Mouse (Mus musculus) neural tube, embryonic 15.5 days (tissue): Measurements from ENCODE around the gene Mdn1. TPM values are rescaled to one million over a fixed set of nuclear protein-coding genes. Genes with fewer than 3 reads are reported as not detected.
A peak's percentile ranks its signal among the peaks of the same experiment; 100 is the strongest.

ENCODE experiments used
- ATAC-seq: fragments of 200-750 bp; cut with Nextera tagmentation; 2 replicates; pipeline ENCODE4 v1.8.0; 2017; ENCODE audit warnings: mild to moderate bottlenecking, moderate TSS enrichment, moderate library complexity; ENCODE audit not compliant: low FRiP score
- H3K27ac ChIP-seq: fragments of 300-500 bp; sonication (generic); replicated peaks from 2 replicates; pipeline ENCODE4 v1.5.1; 2015; ENCODE audit warnings: mild to moderate bottlenecking, inconsistent platforms
- H3K27me3 ChIP-seq: fragments of 300-500 bp; sonication (generic); replicated peaks from 2 replicates; pipeline ENCODE4 v1.6.1; 2015; ENCODE audit warnings: inconsistent platforms
- H3K36me3 ChIP-seq: fragments of 300-500 bp; sonication (generic); 2 replicates; pipeline ENCODE4 v1.6.1; 2015; ENCODE audit warnings: inconsistent platforms
- H3K4me1 ChIP-seq: fragments of 300-500 bp; sonication (generic); 2 replicates; pipeline ENCODE4 v1.6.1; 2015; ENCODE audit warnings: inconsistent platforms
- H3K4me2 ChIP-seq: fragments of 300-500 bp; sonication (generic); 2 replicates; pipeline ENCODE4 v1.6.1; 2015; ENCODE audit warnings: inconsistent platforms, mild to moderate bottlenecking, moderate library complexity
- H3K4me3 ChIP-seq: fragments of 300-500 bp; sonication (generic); replicated peaks from 2 replicates; pipeline ENCODE4 v1.5.1; 2015; ENCODE audit warnings: mild to moderate bottlenecking, inconsistent platforms
- H3K9ac ChIP-seq: fragments of 300-500 bp; sonication (generic); replicated peaks from 2 replicates; pipeline ENCODE4 v1.6.1; 2015; ENCODE audit warnings: mild to moderate bottlenecking, inconsistent platforms
- H3K9me3 ChIP-seq: fragments of 300-500 bp; sonication (generic); replicated peaks from 2 replicates; pipeline ENCODE4 v1.6.1; 2016; ENCODE audit warnings: inconsistent platforms
- WGBS: fragments of 180-500 bp; shearing (Covaris S2); methylation state at CpG from one replicate; pipeline ENCODE4 v1.1.7; 2015; ENCODE audit warnings: mixed read lengths; 5-methylcytosine and 5-hydroxymethylcytosine counted together
- polyA plus RNA-seq: library from polyadenylated mRNA; unstranded; fragments of >200 nt; fragmentation: Nextera tagmentation; extraction: Ambion mirVana; gene quantifications from 2 replicates; pipeline ENCODE4 v1.2.1, GENCODE M21; 2015

The Mdn1 gene
- polyA plus RNA-seq = 17.1 and 18.3 TPM in 2 replicates

DNA sequence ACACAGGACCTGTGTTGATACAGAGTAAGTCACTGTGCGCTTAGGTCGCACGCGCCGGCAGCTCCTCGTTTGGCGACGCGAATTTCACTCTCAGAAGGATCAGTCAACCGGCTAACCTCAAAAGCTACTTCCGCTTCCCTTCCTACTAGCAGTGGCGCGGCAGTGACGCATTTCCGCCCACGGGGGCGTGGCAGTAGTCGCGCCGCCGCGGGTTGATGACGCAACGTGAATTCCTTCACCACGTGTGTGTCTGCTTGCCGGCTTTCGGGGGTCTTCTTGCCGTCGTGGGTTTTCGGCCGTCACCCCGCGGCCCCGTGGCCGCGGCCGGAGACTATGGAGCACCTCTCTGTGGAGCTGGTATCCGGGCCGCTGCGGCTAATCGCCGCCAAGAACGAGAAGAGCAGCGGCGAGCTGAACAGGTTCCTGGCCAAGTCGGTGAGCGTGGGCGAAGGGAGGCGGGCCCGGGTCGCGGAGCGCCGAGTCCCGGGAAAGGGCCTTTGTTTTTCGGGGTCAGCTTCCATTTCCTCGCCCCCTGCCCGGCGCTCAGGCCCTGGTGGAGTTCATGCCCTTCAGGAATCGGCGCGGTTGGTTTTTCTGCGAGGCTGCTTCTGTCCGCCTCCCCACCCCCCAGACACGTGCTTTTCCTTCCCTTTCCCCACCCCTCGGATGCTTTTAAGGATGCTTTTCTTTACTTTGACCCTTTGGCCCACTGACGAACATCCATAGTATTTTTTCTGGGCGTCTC, at the start of gene Mdn1:
TSS of gene Mdn1 (plus strand) at position 202 of the 745 bp plus-strand sequence.
- Histone ChIP-seq H3K4me1 (peaks cover 23% of the 10 kb centered on the region), H3K9ac (peak within 1 kb of the TSS; percentile 57), H3K27ac (peak within 1 kb of the TSS; percentile 86), H3K27me3 (no peaks in the 10 kb centered on the region), H3K4me3 (peak within 1 kb of the TSS; percentile 83), H3K9me3 (no peaks in the 10 kb centered on the region), H3K36me3 (peaks cover 2% of the 10 kb centered on the region; the same call in 1 of the 2 replicates), H3K4me2 (peak within 1 kb of the TSS; percentile 66)
- WGBS = under 1% methylated on average over 68 of the region's 68 CpGs
- ATAC-seq = peak; percentile 96

DNA sequence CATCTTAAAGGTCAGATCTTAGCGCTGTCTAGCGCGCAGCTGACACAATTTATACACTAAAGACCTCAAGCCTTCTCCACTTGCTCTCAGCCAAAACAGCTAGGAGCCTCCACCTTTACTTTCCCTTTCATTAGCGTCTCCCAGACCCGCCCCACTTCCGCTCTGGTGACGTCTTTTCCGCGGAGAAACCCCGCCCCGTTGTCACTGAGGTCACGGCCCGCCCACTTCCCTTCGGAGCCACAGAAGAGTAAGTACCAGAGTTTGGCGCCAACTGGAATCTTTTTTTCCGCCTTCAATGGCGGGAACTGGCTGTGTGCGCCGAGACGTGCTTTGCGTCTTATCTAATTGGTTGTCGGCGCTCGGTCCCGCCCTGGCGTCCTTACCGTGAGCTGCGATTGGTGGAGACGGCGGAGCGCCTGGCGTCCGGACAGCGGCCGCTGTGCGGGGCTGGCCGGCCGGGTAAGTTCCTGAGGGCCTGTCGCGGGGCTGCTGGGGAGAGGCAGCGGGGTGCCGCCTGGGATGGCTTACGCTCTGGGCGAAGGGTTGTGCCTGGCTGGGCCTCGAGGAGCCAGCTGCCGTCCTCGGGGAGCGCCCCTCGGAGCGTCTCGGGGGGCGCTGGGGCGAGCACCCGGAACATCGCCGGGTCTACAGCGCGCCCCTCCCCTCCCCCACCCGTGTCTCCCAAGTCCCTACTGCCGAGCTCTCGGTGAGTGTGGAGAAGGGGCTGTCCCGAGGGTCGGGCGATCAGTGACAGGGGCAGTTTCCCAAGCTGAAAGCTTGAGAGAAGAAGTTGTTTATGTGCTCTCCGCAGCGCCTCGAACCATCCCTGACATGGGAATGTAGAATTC, 41.7 kb upstream of the Mdn1 start, which contains the start of gene Casp8ap2:
TSS of gene Casp8ap2 (plus strand) at position 418 of the 848 bp plus-strand sequence.
- H3K36me3 ChIP-seq = no peaks in the 10 kb centered on the region
- no peaks in the 10 kb centered on the region for H3K27me3 ChIP-seq
- no peaks in the 10 kb centered on the region for H3K9me3 ChIP-seq
- peak; percentile 98 for ATAC-seq
- peak within 1 kb of the TSS; percentile 89 for H3K27ac ChIP-seq
- H3K9ac ChIP-seq = peak within 1 kb of the TSS; percentile 66
- peak within 1 kb of the TSS; percentile 79 for H3K4me2 ChIP-seq
- peak within 1 kb of the TSS; percentile 76 for H3K4me3 ChIP-seq
- under 1% methylated on average over 66 of the region's 67 CpGs for WGBS
- peaks cover 20% of the 10 kb centered on the region for H3K4me1 ChIP-seq

- H3K4me3 ChIP-seq = no peak overlapping the region
These were observed 35.3 kb upstream of the Mdn1 start for GRCm38 (mm10) chr4:32621637-32622036.

DNA sequence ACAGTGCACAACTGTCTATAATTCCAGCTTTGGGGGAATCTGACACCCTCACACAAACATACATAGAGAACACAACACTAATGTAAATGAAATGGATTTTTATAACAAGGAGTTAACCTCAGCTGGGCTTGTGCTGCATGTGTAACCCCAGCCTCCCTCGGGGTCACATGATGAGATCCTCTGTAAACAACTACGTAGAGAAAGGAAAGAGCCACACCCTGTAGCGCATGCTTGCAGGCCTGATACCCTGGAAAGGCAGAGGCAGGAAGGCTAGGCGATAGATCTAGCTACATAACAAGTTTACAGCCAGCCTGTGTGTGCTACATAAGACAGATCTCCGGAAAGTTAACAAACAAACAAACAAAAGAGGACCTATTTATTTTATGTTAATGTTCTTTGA, 5.2 kb upstream of the Mdn1 start:
- Histone ChIP-seq H3K4me1 (peaks cover 6% of the 10 kb centered on the region), H3K4me2 (no peak overlapping the region), H3K27me3 (no peaks in the 10 kb centered on the region), H3K9ac (no peak overlapping the region), H3K36me3 (peaks cover 28% of the 10 kb centered on the region), H3K27ac (no peak overlapping the region), H3K4me3 (no peak overlapping the region), H3K9me3 (no peaks in the 10 kb centered on the region)
- no peak for ATAC-seq
- 90% methylated on average over 5 of the region's 5 CpGs for WGBS

More at GRCm38 (mm10) chr4:32621637-32622036, 35.3 kb upstream of the Mdn1 start:
- H3K27ac ChIP-seq = no peak overlapping the region
- no peak for ATAC-seq
- no peaks in the 10 kb centered on the region for H3K27me3 ChIP-seq
- H3K4me1 ChIP-seq = peaks cover 10% of the 10 kb centered on the region
- H3K4me2 ChIP-seq = no peak overlapping the region
- no peaks in the 10 kb centered on the region for H3K36me3 ChIP-seq
- no peaks in the 10 kb centered on the region for H3K9me3 ChIP-seq
- H3K9ac ChIP-seq = no peak overlapping the region

- Histone ChIP-seq H3K27ac (peak overlapping the region; percentile 86), H3K36me3 (peaks cover 6% of the 10 kb centered on the region), H3K4me1 (peaks cover 23% of the 10 kb centered on the region), H3K27me3 (no peaks in the 10 kb centered on the region), H3K9me3 (no peaks in the 10 kb centered on the region), H3K4me2 (peak overlapping the region; percentile 66), H3K4me3 (peak overlapping the region; percentile 83), H3K9ac (peak overlapping the region; percentile 42)
- WGBS = 52% methylated on average over 11 of the region's 11 CpGs
- ATAC-seq = peak; percentile 60
These were observed 594 bp upstream of the Mdn1 start for GRCm38 (mm10) chr4:32656146-32656904.

DNA sequence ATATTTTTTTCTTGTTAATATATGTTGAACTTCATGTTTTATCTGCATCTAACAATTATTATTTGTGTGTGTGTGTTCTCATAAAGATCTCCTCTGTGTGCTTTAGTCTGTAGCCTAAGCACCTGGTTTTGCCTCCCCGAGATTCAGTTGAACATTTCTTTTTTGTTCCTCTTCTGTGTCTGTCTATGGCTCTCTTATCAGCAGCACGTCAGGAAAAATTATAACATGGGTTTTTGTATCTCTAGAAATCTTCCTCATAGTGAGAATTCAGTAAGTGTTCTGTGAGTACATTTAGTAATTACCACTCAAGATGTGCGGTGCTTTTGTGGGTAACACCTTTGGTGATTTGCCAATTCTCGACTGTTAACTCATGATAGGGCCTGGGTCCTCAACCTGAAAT, 8.9 kb downstream of the Mdn1 start:
- H3K9me3 ChIP-seq = no peaks in the 10 kb centered on the region
- ATAC-seq = no peak
- no peak overlapping the region for H3K4me3 ChIP-seq
- H3K36me3 ChIP-seq = peaks cover 59% of the 10 kb centered on the region
- H3K9ac ChIP-seq = no peak overlapping the region
- no peaks in the 10 kb centered on the region for H3K4me1 ChIP-seq
- no peak overlapping the region for H3K4me2 ChIP-seq
- no peak overlapping the region for H3K27ac ChIP-seq
- H3K27me3 ChIP-seq = no peaks in the 10 kb centered on the region
- WGBS = 93% methylated on average over 4 of the region's 4 CpGs

- Histone ChIP-seq H3K27ac (no peak overlapping the region), H3K4me2 (no peak overlapping the region), H3K36me3 (peaks cover 74% of the 10 kb centered on the region), H3K4me3 (no peak overlapping the region), H3K9me3 (no peaks in the 10 kb centered on the region), H3K27me3 (no peaks in the 10 kb centered on the region), H3K4me1 (no peaks in the 10 kb centered on the region), H3K9ac (no peak overlapping the region)
- ATAC-seq = no peak
- 92% methylated on average over 1 of the region's 1 CpGs for WGBS
These were observed 11.4 kb downstream of the Mdn1 start for GRCm38 (mm10) chr4:32668291-32668690.

DNA sequence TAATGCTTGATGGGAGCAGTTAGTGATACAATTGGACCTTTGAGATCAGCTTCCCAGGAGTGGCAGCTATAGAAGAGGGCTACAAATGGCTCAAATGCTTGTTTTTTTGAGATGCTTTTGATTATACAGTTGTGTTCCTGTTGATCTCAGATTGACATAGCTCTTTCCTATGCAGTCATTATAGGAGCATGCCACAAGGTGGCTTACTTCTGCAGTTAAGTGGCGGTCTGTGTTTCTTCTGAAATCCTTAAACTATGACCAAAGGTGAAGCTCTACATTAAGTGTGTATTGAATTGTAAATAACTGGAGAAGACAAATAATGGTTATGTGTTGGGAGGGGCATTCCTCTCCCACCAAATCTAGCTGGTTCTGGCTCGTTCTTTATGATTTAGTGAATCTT, 12.9 kb downstream of the Mdn1 start:
- no peak overlapping the region for H3K4me3 ChIP-seq
- H3K36me3 ChIP-seq = peaks cover 76% of the 10 kb centered on the region
- H3K4me1 ChIP-seq = no peaks in the 10 kb centered on the region
- no peaks in the 10 kb centered on the region for H3K27me3 ChIP-seq
- 85% methylated on average over 2 of the region's 2 CpGs for WGBS
- no peaks in the 10 kb centered on the region for H3K9me3 ChIP-seq
- no peak overlapping the region for H3K27ac ChIP-seq
- H3K4me2 ChIP-seq = no peak overlapping the region
- ATAC-seq = no peak
- H3K9ac ChIP-seq = no peak overlapping the region

DNA sequence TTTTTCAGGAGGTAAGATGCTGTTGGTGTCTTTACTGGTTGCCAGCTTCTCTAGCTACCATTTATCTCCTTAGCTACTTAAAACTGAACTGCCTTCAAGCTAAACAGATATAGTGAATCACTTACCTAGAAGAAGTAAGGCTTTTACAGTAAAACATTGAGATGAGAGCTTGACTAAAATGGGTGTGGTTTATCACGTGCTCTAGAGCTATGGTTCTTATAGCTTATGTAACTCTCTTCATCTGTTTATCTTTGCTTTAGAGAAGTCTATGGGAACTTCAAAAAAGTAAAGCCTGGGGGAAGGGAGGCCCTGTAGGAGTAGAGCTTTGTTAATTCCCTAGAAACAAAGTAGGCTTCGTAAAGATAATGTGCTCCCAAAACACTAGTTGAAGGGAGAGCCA, 17.1 kb downstream of the Mdn1 start:
- H3K4me3 ChIP-seq = no peak overlapping the region
- H3K4me2 ChIP-seq = no peak overlapping the region
- ATAC-seq = no peak
- H3K27ac ChIP-seq = no peak overlapping the region
- 93% methylated on average over 2 of the region's 2 CpGs for WGBS
- H3K4me1 ChIP-seq = no peaks in the 10 kb centered on the region
- no peak overlapping the region for H3K9ac ChIP-seq
- H3K27me3 ChIP-seq = no peaks in the 10 kb centered on the region
- H3K9me3 ChIP-seq = no peaks in the 10 kb centered on the region
- H3K36me3 ChIP-seq = peaks cover 83% of the 10 kb centered on the region

DNA sequence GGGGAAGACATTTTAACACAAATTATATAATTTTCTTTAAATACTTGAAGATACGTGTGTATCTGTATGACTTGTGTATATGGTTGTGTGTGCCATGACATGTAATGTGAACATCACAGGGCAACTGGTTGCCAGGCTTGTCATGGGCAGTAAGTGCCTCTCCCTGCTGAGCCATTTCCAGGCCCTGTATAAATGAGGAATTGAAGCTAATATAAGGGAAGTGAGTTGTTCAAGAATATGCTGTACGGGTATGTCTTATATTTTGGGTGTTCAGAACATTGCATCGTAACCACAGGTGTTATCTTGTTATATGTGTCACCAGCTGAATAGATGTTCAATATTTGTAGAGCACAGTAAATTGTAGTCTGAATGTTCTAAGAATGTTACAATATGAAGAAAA, 20.6 kb downstream of the Mdn1 start:
- H3K36me3 ChIP-seq = peaks cover 79% of the 10 kb centered on the region

DNA sequence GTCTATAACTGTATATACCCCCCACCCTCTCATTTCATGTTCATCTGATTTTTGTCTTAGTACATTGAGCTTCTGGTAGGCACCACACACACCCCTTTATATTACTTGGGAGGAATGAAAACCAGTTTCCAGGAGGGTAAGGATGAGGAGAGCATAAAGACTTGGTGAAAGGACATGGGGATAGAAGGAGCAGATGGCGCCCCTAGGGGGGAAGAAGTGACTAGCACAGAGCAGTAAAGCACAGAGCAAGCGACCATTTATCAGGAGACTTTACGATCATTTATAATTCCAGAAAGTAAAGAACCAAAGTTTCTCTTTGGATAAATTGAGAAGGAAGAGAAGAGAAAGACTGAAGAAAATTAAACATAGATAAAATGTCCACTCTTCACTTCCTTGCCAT, 23.9 kb downstream of the Mdn1 start:
- 83% methylated on average over 3 of the region's 3 CpGs for WGBS
- Histone ChIP-seq H3K36me3 (peaks cover 70% of the 10 kb centered on the region), H3K4me2 (no peak overlapping the region), H3K9me3 (no peaks in the 10 kb centered on the region), H3K4me1 (no peaks in the 10 kb centered on the region), H3K27me3 (no peaks in the 10 kb centered on the region), H3K27ac (no peak overlapping the region), H3K9ac (no peak overlapping the region), H3K4me3 (no peak overlapping the region)
- no peak for ATAC-seq

More for the DNA sequence above, 20.6 kb downstream of the Mdn1 start:
- H3K27me3 ChIP-seq = no peaks in the 10 kb centered on the region
- H3K9ac ChIP-seq = no peak overlapping the region
- no peak overlapping the region for H3K4me3 ChIP-seq
- WGBS = 95% methylated on average over 3 of the region's 3 CpGs
- no peak overlapping the region for H3K27ac ChIP-seq
- no peak for ATAC-seq
- no peaks in the 10 kb centered on the region for H3K9me3 ChIP-seq
- H3K4me1 ChIP-seq = no peaks in the 10 kb centered on the region
- no peak overlapping the region for H3K4me2 ChIP-seq
